Mouse (Mus musculus) lung, embryonic 16.5 days (tissue): ENCODE results near the gene Anxa8. TPM values are rescaled to one million over a fixed set of nuclear protein-coding genes. Genes with fewer than 3 reads are reported as not detected.

Source experiments
- ATAC-seq: fragments of 200-750 bp; cut with Nextera tagmentation; 2 replicates; pipeline ENCODE4 v1.8.0; 2017; ENCODE audit warnings: low read depth, mild to moderate bottlenecking, moderate library complexity
- H3K27ac ChIP-seq: fragments of 300-500 bp; sonication (generic); 2 replicates; pipeline ENCODE4 v1.5.1; 2014; ENCODE audit warnings: mild to moderate bottlenecking, control low read depth, low read length
- H3K27me3 ChIP-seq: fragments of 300-500 bp; sonication (generic); 2 replicates; pipeline ENCODE4 v1.6.1; 2014; ENCODE audit warnings: low read depth, low read length, mixed read lengths; ENCODE audit not compliant: control insufficient read depth, insufficient read depth
- H3K36me3 ChIP-seq: fragments of 300-500 bp; sonication (generic); 2 replicates; pipeline ENCODE4 v1.6.1; 2014; ENCODE audit warnings: low read length; ENCODE audit not compliant: control insufficient read depth, insufficient read depth
- H3K4me1 ChIP-seq: fragments of 300-500 bp; sonication (generic); replicated peaks from 2 replicates; pipeline ENCODE4 v1.6.1; 2014; ENCODE audit warnings: low read length, mixed read lengths; ENCODE audit not compliant: control insufficient read depth, insufficient read depth
- H3K4me2 ChIP-seq: fragments of 300-500 bp; sonication (generic); 2 replicates; pipeline ENCODE4 v1.6.1; 2014; ENCODE audit warnings: low read depth, low read length, control low read depth
- H3K4me3 ChIP-seq: fragments of 300-500 bp; sonication (generic); 2 replicates; pipeline ENCODE4 v1.5.1; 2014; ENCODE audit warnings: mild to moderate bottlenecking, low read length, control low read depth
- H3K9ac ChIP-seq: fragments of 300-500 bp; sonication (generic); 2 replicates; pipeline ENCODE4 v1.6.1; 2014; ENCODE audit warnings: low read length, control low read depth
- H3K9me3 ChIP-seq: fragments of 300-500 bp; sonication (generic); 2 replicates; pipeline ENCODE4 v1.6.1; 2016; ENCODE audit warnings: low read length; ENCODE audit not compliant: control insufficient read depth
- WGBS: fragments of 180-500 bp; shearing (Covaris S2); extraction: QIAGEN DNeasy Blood & Tissue Kit; methylation state at CpG from one replicate; pipeline ENCODE4 v1.1.7; 2014; 5-methylcytosine and 5-hydroxymethylcytosine counted together
- polyA plus RNA-seq: library from polyadenylated mRNA; unstranded; fragments of >200 nt; fragmentation: Nextera tagmentation; extraction: Ambion mirVana; gene quantifications from 2 replicates; pipeline ENCODE4 v1.2.1, GENCODE M21; 2015

The Anxa8 gene
- polyA plus RNA-seq, 1 experiment from 2014 or later = 10.1 TPM

DNA sequence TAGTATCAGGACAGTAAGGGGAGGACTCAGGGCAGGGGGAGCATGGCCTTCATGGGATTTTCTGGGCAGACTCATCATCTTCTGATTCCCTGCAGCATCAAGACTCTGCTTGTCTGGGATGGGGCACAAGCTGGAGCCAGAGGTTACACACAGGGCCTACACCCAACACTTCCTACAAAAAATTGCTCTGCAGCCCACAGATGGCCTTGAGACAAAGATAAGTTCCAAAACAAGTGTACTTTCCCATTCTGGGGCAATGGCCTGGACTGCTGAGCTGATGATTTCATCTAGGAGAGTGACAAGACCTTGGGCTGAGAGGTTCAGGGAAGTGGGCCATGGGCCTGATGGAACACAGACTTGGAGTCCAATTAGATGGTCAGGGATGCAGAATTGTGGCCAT lies 49.6 kb downstream of the Anxa8 start:
- H3K27me3 ChIP-seq = no peaks in the 10 kb centered on the region

GRCm38 (mm10) chr14:34139671-34140664 lies 54.2 kb downstream of the Anxa8 start:
- no peaks in the 10 kb centered on the region for H3K36me3 ChIP-seq
- H3K9me3 ChIP-seq = no peaks in the 10 kb centered on the region
- H3K9ac ChIP-seq = no peak overlapping the region
- no peaks in the 10 kb centered on the region for H3K4me1 ChIP-seq
- 70% methylated on average over 15 of the region's 15 CpGs for WGBS
- H3K4me3 ChIP-seq = no peak overlapping the region
- H3K27me3 ChIP-seq = no peaks in the 10 kb centered on the region
- H3K27ac ChIP-seq = no peak overlapping the region
- H3K4me2 ChIP-seq = no peak overlapping the region
- ATAC-seq = no peak

More for the DNA sequence above, 49.6 kb downstream of the Anxa8 start:
- no peak overlapping the region for H3K4me3 ChIP-seq
- no peaks in the 10 kb centered on the region for H3K9me3 ChIP-seq
- H3K4me1 ChIP-seq = no peaks in the 10 kb centered on the region
- H3K36me3 ChIP-seq = no peaks in the 10 kb centered on the region
- no peak overlapping the region for H3K27ac ChIP-seq
- H3K4me2 ChIP-seq = no peak overlapping the region
- no peak overlapping the region for H3K9ac ChIP-seq
- no peak for ATAC-seq

DNA sequence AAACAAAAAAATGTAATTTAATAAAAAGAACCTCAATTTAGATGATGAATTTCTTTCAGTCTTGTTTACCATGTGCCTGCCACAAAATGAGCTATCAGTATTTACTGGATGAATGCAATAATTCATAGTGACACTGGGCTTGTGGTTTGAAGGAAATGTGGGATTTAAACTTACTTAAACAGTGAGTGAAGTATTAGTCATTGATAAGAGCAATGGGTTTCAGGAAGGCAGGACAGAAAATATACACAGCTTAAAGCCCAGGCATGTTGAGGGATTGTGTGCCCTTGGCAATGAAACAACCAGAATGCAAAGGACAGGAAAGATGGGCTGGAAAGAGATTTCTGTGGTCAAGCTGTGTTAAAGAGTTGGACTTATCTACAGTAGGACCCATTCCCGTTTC lies 56.5 kb downstream of the Anxa8 start:
- Histone ChIP-seq H3K27ac (no peak overlapping the region), H3K36me3 (no peaks in the 10 kb centered on the region), H3K4me2 (no peak overlapping the region), H3K9me3 (no peaks in the 10 kb centered on the region), H3K9ac (no peak overlapping the region), H3K27me3 (no peaks in the 10 kb centered on the region), H3K4me3 (no peak overlapping the region), H3K4me1 (no peaks in the 10 kb centered on the region)
- no peak for ATAC-seq
- 74% methylated on average over 1 of the region's 1 CpGs for WGBS

DNA sequence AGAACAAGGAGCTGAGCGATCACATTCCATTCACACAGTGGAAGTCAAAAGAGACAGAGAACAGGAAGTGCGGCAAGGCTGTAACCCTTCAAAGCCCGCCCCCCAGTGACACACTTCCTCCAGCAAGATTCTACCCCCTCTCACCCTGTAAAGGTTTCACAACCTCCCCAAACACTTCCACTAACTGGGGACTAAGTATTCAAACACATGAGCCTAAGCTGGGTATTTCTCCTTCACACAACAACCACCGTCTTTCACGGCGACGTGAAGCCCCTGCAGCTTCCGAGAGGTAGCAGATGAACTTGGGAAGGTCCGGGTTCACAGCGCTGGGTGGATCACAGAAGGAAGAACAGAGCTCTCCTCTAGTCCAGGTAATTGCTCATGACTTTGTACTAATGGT lies 57.1 kb downstream of the Anxa8 start:
- WGBS = 90% methylated on average over 10 of the region's 10 CpGs
- no peaks in the 10 kb centered on the region for H3K36me3 ChIP-seq
- no peak overlapping the region for H3K27ac ChIP-seq
- no peak overlapping the region for H3K4me3 ChIP-seq
- no peaks in the 10 kb centered on the region for H3K9me3 ChIP-seq
- no peaks in the 10 kb centered on the region for H3K27me3 ChIP-seq
- no peak for ATAC-seq
- H3K4me2 ChIP-seq = no peak overlapping the region
- H3K9ac ChIP-seq = no peak overlapping the region
- no peaks in the 10 kb centered on the region for H3K4me1 ChIP-seq

Other genes with a start within 250 kb of the Anxa8 start
- 7.1 and 7.7 TPM in 2 replicates for gene Gdf10, start 162.4 kb upstream of the Anxa8 start, polyA plus RNA-seq
- 0.06 and 0.08 TPM in 2 replicates for gene Gdf2, start 144.9 kb upstream of the Anxa8 start, polyA plus RNA-seq
- not detected in 2 replicates for gene Rbp3, start 132.0 kb upstream of the Anxa8 start, polyA plus RNA-seq
- not detected in 2 replicates for gene Zfp488, start 107.2 kb upstream of the Anxa8 start, polyA plus RNA-seq
- not detected in 2 replicates for gene Gm30083, start 70.8 kb upstream of the Anxa8 start, polyA plus RNA-seq
- not detected in 2 replicates for gene Gm5460, start 69.2 kb upstream of the Anxa8 start, polyA plus RNA-seq
- gene Antxrl, start 33.3 kb upstream of the Anxa8 start, polyA plus RNA-seq = not detected in 2 replicates
- 0.19 TPM in 1 of 2 replicates, not detected in the other for gene A630023A22Rik, start 16.8 kb downstream of the Anxa8 start, polyA plus RNA-seq
- 0.05 and 0.20 TPM in 2 replicates for gene Npy4r, start 66.5 kb downstream of the Anxa8 start, polyA plus RNA-seq
- gene Gprin2, start 115.7 kb downstream of the Anxa8 start, polyA plus RNA-seq = 0.21 and 0.30 TPM in 2 replicates
- gene Syt15, start 133.6 kb downstream of the Anxa8 start, polyA plus RNA-seq = 0.87 and 1.0 TPM in 2 replicates
- gene Shld2, start 224.5 kb downstream of the Anxa8 start, polyA plus RNA-seq = 9.9 and 10.1 TPM in 2 replicates
- gene Glud1, start 224.7 kb downstream of the Anxa8 start, polyA plus RNA-seq = 53.7 and 56.7 TPM in 2 replicates